Mouse (Mus musculus) lung, postnatal 14 days (tissue): Measurements from ENCODE around the gene Dhx35.
A peak's percentile ranks its signal among the peaks of the same experiment; 100 is the strongest.

ENCODE experiments used
- DNase-seq: peaks from one replicate; pipeline ENCODE4 v3.0.0; 2021

The Dhx35 gene

DNA sequence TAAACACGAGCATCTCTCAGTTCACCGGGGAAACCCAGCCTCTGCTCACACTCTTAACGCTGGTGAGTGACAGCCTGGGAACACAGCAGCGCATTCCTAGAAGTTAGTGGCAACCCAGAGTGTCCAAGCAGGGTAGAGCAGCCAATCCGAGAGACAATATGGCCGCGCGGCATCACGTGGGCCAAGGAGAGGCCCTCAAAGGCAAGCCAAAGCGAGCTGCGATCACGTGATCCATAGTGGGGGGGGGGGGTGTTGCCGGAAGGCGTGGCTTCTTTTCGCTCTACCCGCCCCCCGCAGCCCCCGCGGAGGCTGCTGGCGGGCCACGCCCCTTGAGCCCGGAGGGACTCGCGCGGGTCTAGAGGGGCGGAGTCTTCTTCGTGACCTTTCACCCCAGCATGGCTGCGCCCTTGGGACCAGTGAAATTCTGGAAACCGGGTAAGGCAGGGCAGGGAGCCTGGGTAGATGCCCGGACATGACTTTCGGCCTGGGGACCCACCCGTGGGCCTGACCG is at the start of gene Dhx35:
Dhx35 (plus strand) TSS at position 314 of the 511 bp plus-strand sequence.
- DNase-seq = peak; percentile 90

DNA sequence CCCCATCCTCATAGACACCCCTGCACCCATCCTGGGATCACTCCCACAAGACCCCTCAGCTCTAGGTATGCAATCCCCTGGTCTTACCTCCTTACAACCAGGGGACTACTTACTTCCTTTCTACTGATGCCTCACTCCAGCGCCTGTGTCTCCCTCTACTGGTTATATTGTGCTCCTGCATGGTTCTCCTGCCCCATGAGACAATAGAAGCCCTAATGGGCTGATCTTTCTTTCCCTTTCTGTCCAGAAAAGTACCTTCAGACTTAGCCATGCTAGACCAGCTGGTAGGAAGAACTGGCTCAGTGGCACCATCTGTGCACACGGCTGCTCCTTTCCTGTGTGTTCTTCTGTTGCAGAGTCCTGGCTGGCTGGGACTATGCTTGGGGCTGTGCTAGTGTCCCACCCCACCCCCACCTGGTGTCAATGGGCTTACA is 49.5 kb upstream of the Dhx35 start:
- peak; percentile 42 for DNase-seq

DNA sequence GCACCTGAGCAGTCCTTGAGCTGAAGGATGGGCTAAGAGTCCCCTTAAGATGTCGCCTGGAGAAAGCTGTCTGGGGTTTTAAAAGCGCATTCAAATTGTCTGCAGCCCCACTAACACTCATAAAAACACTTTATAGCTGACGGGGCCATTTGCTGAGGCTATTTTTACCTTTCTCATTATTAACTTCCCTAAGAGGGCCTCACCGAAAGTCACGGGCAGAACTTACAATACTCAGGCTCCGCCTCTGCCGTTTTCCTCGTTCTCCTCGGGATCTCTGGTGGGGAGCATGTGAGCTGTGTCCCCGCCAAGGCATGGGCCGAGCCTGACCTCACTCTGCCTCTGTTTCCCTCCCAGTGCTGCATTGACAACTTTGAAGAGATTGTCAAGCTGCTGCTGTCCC is 48.4 kb upstream of the Dhx35 start:
- no peak for DNase-seq

DNA sequence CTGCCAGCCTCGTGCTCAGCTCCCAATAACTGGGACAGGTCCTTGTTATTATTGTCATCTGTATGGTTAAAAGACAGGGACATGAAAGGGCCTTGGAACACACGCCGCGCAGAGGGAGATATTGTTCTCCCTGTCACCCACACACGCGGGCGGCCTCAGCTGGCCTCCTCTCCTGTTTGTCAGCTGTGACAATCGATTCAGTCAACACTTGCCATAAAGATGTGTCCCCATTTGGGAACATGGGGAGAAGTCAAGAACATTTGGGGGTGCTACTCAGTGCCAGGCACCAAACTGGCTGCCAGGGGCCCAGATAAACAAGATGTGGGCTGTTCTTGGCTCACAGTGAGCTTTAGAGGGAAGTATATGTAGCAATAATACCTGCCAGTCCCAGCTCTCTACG is 45.2 kb upstream of the Dhx35 start:
- no peak for DNase-seq

DNA sequence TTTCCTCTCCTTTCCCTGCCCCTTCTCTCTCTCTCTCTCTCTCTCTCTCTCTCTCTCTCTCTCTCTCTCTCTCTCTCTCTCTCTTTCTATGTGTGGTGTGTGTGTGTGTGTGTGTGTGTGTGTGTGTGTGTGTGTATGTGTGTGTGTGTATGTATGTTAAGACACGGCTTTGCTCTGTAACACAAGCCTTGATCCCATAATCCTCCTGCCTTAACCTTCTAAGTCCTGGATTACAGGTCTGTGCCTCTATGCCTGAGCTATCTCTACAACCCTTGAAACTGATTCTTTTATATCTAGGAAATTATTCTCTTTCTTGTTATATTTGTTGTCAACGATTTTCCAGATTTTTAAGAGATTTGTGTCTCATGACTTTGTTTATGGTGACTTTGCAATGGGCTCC is 34.4 kb upstream of the Dhx35 start:
- DNase-seq = no peak

DNA sequence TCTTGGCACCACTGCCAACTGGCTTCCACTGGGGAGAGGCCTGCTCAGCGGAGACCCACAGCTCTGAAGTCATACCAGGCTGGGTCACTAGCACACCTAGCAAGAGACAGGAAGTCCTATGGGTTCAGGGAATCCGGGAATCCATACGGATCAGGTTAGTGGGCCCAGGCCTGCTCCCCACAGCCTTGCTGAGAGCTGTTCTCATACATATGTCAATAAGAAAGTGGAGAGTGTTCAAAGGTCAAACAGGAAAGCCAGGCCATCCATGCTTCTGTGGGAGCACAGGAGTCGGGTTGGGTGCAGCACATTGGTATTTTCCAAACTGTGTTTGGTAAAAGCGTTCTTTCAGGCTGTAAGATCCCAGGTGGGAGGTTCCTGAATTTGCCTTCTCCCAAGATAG is 32.3 kb upstream of the Dhx35 start:
- DNase-seq = no peak

DNA sequence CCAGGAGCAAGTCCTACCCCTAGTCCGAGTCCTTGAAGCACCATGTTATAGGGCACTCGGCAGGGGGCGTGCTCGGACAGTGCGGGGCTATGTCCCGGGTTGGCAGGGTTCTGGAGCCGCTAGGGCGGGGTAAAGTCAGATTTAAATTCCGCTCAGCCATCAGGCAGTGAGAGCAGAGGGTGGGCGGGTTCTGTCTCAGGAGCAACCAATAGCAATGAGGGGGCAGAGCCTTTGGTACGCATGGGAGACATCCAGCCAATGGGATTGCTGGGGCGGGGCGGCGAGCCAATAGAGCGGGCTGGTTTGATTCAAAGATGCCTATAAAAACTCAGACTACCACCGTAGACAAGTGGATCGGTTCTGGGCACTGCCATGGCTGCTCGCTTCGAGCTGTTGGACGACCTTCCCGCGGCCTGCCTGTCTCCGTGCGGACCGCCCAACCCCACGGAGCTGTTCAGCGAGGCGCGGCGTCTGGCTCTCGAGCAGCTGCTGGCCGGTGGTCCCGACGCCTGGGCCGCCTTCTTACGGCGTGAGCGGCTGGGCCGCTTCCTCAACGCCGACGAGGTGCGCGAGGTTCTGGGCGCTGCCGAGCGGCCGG is 26.8 kb upstream of the Dhx35 start, which contains the start of gene Fam83d:
Fam83d (plus strand) TSS at position 352 of the 598 bp plus-strand sequence.
- DNase-seq = peak; percentile 96

DNA sequence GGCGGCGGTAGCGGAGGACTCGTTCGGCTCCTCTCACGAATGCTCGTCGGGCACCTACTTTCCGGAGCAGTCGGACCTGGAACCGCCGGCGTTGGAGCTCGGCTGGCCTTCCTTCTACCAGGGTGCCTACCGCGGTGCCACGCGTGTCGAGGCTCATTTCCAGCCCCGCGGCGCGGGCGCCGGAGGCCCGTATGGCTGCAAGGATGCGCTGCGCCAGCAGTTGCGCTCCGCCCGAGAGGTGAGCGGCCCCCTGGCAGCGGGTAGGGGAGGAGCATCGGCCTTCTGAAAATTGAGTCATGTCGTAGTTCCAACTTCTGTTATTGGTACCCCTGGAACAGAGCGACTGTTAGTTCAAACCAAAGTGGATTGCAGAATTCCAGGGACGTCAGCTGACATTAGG is 26.3 kb upstream of the Dhx35 start:
- no peak for DNase-seq

DNA sequence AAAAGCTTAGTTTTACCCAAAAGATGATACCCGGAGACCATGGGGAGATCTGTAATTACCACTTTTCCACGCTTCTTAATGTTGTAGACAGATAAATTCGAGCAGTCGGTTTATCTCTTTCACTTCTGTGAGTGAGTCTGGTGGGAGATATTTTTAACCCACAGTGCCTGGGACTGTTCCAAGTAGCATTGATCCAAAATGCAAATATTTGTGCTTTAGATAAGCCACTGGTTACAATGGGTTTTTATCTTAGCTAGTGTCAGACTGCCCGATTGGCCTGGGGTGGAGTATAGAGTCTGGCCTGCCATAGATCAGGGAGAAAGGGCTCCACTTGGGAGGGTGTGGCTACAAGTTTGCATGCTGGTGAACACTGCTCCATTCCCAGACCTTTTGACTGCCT is 25.8 kb upstream of the Dhx35 start:
- DNase-seq = no peak

DNA sequence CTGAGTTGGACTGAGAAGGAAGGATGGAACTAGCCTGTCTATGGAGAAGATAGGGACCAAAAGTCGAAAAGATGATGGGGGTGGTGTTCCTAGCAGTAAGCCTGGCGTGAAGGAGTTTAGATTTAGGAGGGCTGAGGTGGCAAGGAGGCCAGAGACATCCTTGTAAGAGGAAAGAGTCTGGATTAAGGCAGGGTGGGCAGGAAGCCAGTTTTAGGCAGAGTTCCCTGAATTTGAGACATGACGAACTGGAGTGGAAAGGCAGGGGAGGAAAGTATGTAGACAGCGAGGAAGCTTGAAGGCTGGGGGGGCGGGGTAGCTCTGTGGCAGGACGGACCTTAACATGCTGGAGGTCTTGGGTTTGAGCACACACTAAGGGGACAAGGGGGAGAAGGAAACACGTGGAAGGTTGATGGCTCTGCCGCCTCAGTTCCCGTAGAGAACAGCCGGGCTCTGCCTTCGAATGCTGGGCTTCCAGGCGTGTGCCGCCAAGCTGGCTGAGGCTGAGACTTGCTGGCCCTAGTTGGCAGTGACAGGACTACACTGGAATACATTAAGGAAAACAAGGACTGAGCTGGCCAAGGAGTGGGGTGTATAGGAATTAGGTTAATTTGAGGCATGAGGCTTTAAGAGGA is 24.4 kb upstream of the Dhx35 start:
- no peak for DNase-seq

DNA sequence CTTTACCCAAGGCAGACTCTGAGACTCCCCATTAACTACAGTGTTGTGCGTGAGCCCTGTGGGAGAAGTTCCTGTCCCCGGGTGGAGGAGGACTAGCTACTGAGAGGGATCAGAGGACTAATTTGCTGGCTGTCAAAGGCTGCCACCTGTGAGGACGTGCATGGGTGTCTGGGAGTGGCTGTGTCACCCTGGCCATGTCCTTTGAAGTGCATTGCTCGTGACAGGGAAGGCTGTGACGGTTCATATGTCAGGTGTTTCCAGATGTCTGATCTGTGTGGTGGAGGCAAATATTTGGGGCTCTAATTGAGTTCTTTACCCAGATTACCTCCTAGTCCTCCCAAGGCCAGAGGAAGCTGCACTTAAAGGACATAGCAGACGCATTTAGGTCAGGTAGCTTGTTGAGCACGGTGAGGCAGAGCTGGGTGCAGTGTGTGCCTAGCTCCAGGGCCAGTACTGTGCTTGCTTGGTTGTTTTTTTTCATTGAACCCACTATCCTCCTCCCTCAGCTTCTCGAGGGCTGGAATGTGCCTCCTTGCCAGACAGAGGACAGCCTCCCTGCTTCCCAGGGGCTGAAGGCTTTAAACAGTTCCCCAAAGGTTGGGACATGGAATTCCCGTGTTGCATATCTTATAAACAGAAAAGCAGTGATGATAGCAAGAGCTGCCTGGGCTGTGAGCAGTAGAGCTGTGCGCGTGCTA is 23.4 kb upstream of the Dhx35 start:
- no peak for DNase-seq

DNA sequence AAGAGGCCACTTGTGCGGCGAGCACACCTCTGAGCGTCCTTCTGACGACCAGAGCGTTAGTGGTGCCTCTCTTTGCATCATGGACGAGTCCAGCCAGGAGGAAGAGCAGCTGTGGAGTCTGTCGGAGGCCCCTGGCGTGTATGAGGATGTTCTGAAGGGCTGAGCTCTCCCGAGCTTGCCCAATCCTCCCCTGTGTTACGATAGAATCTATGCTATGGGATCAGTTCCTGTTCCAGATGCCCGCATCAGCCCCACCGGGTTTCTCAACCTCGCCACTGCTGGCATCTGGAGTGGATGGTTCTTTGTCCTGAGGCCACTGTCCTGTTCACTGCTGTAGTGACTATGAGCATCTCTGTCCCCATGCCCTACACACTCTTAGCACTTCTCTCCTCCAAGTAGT is 21.8 kb upstream of the Dhx35 start:
- DNase-seq = no peak

DNA sequence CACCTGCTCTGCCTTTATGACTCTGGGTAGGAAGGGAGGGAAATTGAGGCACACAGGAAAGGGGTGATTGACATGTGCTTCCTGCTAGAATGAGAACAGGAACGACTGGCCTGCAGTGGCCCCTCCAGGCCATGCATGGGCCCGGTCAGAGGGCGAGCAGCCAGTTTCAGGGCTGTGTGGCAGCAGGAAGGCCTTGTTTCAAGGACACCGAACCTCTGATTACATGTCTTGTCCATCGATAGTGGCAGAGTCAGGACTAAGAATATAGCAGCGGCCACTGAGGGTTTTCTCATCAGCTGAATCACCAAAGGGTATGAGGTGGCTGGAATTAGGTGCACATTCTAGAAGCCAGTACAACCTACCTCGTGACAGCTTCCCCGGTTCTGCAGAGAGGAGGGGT is 19.7 kb upstream of the Dhx35 start:
- no peak for DNase-seq

DNA sequence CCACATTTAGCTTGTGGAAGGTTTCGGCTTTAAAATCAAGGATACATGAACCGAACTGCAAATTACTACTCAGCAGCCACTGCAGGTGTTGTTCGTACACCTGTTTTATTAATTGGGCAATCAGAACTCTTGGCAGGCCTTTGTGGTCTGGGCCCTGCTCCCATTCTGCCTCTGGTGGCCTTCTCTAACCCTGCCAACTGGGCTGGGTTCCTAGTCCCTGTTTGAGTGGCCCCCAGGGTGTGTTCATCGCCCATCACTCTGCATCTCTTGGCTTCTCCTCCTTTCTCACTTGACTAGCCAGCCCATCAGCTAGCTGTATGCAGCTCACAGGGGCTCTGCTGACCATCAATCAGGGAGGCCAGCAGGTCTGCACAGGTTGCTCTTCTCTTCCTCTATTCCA is 17.9 kb upstream of the Dhx35 start:
- DNase-seq = no peak

DNA sequence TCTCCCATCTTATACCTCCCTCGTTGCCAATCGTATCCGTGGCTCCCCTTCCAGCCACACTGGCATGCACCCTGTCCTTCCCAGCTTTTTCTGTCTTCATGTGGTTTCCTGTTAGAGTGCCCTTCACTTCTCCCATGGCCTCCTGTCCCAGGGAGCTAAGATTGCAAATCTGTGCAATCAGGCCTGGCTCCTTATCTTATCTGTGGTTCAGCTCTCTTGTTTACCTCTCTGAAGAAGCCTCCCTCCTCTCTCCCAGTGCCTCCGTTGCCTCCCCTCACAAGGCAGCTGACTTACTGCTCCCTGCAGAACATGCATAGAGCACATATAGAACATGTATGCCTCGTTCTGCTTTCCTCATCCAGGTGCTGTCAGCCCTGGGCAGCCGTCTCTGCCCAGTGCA is 17.1 kb upstream of the Dhx35 start:
- no peak for DNase-seq

DNA sequence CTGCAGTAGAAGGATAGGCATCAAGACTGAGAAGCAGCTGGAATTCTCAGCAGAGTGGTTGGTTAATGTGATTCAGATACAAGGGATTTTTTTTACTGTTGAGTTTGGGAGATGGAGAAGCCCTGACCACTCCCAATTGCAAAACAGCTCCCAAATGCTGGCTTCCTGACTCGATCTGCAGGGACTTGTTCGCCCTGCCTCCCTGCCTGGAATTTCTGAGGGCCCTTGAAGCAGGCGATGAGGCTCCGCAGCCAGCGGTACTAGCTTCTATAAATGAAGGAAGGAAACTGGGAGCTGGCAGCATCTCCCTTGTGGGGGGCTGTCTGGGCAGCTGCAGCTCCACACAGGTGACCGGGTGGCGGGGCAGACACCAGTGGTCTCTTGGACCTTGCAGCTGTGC is 16.3 kb upstream of the Dhx35 start:
- no peak for DNase-seq

DNA sequence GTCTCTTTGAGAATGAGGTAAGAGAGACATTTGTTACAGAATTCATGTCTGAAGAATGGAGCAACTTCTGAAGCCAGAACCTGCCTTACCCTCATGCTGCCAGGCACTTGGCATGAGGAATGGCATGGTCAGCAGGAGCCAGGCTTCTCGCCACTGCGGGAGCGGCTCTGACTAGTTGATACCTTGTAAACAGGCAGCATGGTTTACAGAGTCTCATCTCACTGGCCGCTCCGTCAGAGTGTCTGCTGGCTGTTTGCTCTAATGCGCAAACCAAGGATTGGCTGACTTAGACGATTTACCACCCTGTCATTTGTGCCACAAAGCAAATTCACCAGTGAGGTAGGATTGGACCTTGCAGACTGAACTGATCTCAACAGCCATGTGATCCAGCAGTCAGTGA is 13.5 kb upstream of the Dhx35 start:
- DNase-seq = no peak

DNA sequence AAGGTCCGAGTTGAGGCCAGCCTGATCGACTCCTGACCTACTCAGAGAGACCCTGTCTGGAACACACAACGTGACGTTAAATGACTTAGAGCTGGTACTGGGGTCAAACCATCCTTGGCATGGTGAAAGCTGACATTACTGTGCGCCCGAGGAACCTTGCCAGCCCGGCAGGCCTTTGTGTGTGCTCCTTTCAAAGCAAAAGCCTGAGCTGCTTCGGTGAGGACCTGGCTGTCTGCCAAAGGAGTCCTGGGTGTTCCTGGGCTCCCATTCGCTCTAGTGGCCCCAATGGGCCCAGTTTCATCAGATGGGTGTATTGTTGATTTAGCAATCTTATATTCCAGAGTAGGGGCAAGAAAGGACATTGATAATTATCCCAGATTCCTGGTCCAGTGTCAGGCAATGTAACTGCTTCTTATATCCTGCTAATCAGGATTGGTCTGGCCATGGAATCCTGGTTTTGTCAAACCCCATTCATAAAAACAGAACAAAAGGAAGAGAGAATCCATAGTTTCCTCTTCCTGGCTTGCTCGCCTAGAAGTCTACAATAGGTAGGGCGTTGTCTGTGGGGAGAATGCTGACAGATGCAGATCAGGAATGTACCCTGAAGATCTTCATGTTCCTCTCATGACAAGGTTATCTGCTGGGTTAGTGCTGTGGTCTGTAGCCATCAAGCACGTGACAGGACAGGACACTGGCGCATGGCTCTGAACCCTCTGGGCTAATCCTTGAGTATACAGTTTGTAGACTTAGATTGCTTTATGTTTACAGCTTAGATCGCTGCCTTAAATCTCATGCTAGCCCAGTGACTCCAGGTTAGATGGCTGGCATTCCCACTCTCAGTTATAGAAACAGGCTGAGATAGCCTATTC is 7.4 kb upstream of the Dhx35 start:
- no peak for DNase-seq

DNA sequence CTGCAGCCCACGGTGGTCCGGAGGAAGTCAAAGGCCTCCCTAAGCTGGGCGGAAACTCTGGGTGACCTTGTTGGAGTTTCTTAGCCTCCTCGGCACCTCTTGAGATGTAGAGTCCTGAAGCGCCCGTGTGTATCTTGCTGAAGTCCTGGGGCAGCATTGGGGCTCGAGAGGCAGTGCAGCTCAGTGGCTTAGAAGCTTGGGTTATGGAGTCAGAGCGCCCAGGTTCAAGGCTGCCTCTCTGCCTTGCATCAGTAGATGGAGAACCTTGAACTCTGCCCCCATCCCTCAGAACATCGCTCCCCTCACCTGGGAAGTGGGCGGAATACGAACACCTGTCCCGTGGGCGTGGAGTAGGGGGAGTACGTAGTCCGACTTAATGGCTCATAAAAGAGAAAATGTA is 436 bp downstream of the Dhx35 start:
- DNase-seq = no peak

DNA sequence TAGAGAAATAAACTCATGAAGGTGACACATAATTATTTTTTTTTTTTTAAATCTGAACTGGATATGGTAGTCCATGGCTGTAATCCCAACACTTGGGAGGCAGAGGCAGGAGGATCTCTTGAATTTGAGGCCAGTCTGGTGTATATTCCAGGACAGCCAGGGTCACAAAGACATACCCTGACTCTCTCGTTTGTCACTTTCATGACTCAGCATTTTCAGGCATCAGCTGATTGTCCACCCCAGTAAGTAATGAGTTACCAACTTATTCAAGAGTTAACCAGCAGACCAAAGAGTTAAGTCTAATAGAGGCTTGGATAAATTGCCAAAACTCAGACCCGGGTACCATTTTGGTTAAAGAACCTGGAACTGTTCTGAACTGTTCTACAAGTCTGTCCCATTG is 1.3 kb downstream of the Dhx35 start:
- DNase-seq = no peak

DNA sequence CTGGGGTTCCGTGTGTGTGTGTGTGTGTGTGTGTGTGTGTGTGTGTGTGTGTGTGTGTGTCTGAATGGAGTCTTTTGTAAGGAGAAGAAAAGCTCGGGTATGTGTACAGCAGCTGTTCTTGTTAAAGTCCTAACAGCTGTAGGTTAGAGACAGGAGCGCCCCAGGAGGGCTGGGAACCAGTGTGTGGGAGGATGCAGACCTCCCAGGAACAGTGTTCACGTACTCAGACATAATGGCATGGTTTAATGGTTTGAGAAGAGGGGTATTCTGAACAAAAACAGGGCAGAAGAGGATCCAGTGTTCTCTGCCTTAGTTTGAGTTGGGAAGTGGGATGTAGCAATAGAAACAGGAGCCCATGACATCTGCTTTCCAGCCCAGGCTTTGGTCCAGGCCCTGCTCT is 4.7 kb downstream of the Dhx35 start:
- DNase-seq = no peak

DNA sequence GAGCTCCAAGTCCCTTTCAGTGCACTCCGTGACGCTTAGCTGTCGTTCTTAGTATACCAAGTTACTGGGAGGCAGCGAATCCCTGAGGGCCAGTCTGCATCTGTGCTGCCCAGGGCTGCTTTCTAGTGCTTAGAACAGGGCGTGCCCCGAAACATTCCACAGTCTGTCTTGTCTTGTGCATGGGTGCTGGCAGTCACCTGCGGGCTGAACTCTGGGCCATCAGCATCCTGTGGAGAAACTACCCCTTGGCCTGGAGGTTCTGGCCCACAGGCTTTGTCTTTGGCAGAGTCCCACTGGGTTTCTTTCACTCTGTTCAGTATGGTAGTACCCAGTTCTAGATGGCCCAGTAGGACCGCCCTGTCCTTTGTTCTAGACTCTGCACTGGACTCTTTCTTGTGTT is 6.2 kb downstream of the Dhx35 start:
- no peak for DNase-seq

DNA sequence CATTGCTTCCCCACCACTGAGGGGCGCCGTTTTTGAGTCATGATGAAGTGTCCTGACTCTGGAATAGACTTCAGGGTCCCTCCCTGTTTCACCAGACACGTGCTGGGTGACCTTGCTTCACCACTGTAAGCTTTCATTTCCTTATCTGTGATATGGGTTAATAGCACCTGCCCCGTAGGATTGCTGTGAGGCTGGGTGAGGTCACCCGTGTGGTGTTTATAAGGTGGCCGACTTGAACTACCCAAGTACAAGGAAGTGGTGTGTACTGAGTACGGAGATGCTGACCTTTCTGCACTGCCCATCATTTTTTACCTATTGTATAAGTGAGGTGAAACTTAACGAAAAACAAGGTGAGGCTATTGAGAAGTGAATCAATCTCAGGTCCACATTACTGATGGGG is 9.0 kb downstream of the Dhx35 start:
- no peak for DNase-seq
